Mouse (Mus musculus): ENCODE measurements around the gene Ajap1.

DNA sequence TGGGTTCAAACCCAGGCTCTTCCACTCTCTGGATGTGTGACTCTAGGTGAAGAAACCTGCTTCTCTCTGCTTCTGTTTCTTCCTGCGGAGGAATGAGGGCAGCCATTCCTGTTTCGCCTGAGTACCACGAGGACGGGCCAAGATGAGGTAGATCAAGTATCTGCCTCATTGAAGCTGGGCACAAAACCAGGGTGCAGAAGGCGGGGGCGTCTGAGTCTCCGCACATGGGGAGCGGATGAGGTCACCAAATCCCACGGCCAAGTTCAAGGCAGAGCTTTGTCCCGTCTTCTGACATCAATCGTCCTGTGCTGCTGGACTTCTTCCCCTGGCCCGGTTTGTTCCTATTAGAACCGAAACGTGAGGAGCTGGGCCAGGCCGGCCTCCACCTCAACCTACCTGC is 12.9 kb downstream of the Ajap1 start:
- TF ChIP-seq EP300 (IDR thresholded peaks at IDR 0.05; ENCODE audit: low read depth), result no peak
- no peak for TF ChIP-seq CTCF (IDR thresholded peaks at IDR 0.05; ENCODE audit: low read depth)
